Mouse (Mus musculus): ENCODE results near the gene Wdr48. TPM values are rescaled to one million over a fixed set of nuclear protein-coding genes. Genes with fewer than 3 reads are reported as not detected.

The Wdr48 gene
- polyA plus RNA-seq, 1 experiment from 2014 or later: 63.7 TPM

GRCm38 (mm10) chr9:119890692-119891091, 4.0 kb upstream of the Wdr48 start:
- Histone ChIP-seq H3K4me1 (replicated peaks) (peaks cover 4% of the 10 kb centered on the region), H3K4me2 (no peak overlapping the region), H3K36me3 (no peaks in the 10 kb centered on the region), H3K9me3 (no peaks in the 10 kb centered on the region), H3K27me3 (no peaks in the 10 kb centered on the region), H3K4me3 (replicated peaks) (no peak overlapping the region), H3K9ac (replicated peaks) (no peak overlapping the region), H3K27ac (no peak overlapping the region)
- no peak for ATAC-seq (ENCODE audit: insufficient number of reproducible peaks, insufficient read depth, low FRiP score, low TSS enrichment, low read depth)
- 55% methylated on average over 2 of the region's 2 CpGs for WGBS

- no peak overlapping the region for H3K4me3 ChIP-seq (replicated peaks)
- peak overlapping the region; percentile 81; the same call in 1 of the 2 replicates for H3K27ac ChIP-seq
- H3K27me3 ChIP-seq: no peaks in the 10 kb centered on the region
- peaks cover 10% of the 10 kb centered on the region for H3K4me1 ChIP-seq (replicated peaks)
- H3K36me3 ChIP-seq: 0 out of 2 replicates have a peak, but pooled peaks cover 4% of the 10 kb centered on the region
- H3K9me3 ChIP-seq: no peaks in the 10 kb centered on the region
- ATAC-seq (ENCODE audit: insufficient number of reproducible peaks, insufficient read depth, low FRiP score, low TSS enrichment, low read depth): no peak
- H3K4me2 ChIP-seq: 0 out of 2 replicates have a peak overlapping the region, but pooled peaks have one; percentile 89
- WGBS: 78% methylated on average over 5 of the region's 5 CpGs
- no peak overlapping the region for H3K9ac ChIP-seq (replicated peaks)
These were observed 797 bp upstream of the Wdr48 start for GRCm38 (mm10) chr9:119893881-119894280.

- Histone ChIP-seq H3K4me1 (replicated peaks) (peaks cover 10% of the 10 kb centered on the region), H3K27ac (peak overlapping the region; percentile 80; the same call in 1 of the 2 replicates), H3K4me3 (replicated peaks) (peak overlapping the region; percentile 99), H3K4me2 (peak overlapping the region; percentile 89), H3K27me3 (no peaks in the 10 kb centered on the region), H3K36me3 (peaks cover 4% of the 10 kb centered on the region; the same call in 1 of the 2 replicates), H3K9ac (replicated peaks) (peak overlapping the region; percentile 91), H3K9me3 (no peaks in the 10 kb centered on the region)
- under 1% methylated on average over 49 of the region's 71 CpGs for WGBS
- ATAC-seq (ENCODE audit: insufficient number of reproducible peaks, insufficient read depth, low FRiP score, low TSS enrichment, low read depth): peak; percentile 77
These were observed 503 bp downstream of the Wdr48 start for GRCm38 (mm10) chr9:119895040-119895721.

- Histone ChIP-seq H3K9me3 (no peaks in the 10 kb centered on the region), H3K27ac (no peak overlapping the region), H3K4me2 (no peak overlapping the region), H3K36me3 (peaks cover 26% of the 10 kb centered on the region), H3K4me3 (replicated peaks) (no peak overlapping the region), H3K9ac (replicated peaks) (no peak overlapping the region), H3K4me1 (replicated peaks) (peaks cover 10% of the 10 kb centered on the region), H3K27me3 (no peaks in the 10 kb centered on the region)
- no peak for ATAC-seq (ENCODE audit: insufficient number of reproducible peaks, insufficient read depth, low FRiP score, low TSS enrichment, low read depth)
- WGBS: 87% methylated on average over 2 of the region's 2 CpGs
These were observed 4.8 kb downstream of the Wdr48 start for GRCm38 (mm10) chr9:119899446-119899845.

GRCm38 (mm10) chr9:119902410-119903151, 7.9 kb downstream of the Wdr48 start:
- H3K9me3 ChIP-seq: no peaks in the 10 kb centered on the region
- ATAC-seq (ENCODE audit: insufficient number of reproducible peaks, insufficient read depth, low FRiP score, low TSS enrichment, low read depth): no peak
- no peak overlapping the region for H3K9ac ChIP-seq (replicated peaks)
- H3K27ac ChIP-seq: no peak overlapping the region
- H3K36me3 ChIP-seq: peaks cover 55% of the 10 kb centered on the region
- H3K4me1 ChIP-seq (replicated peaks): no peaks in the 10 kb centered on the region
- H3K27me3 ChIP-seq: no peaks in the 10 kb centered on the region
- no peak overlapping the region for H3K4me2 ChIP-seq
- no peak overlapping the region for H3K4me3 ChIP-seq (replicated peaks)
- WGBS: 88% methylated on average over 11 of the region's 12 CpGs

GRCm38 (mm10) chr9:119908708-119909107, 14.0 kb downstream of the Wdr48 start:
- H3K9ac ChIP-seq (replicated peaks): no peak overlapping the region
- H3K27me3 ChIP-seq: no peaks in the 10 kb centered on the region
- 95% methylated on average over 3 of the region's 3 CpGs for WGBS
- H3K36me3 ChIP-seq: peaks cover 96% of the 10 kb centered on the region
- no peak overlapping the region for H3K4me2 ChIP-seq
- no peak overlapping the region for H3K27ac ChIP-seq
- no peak for ATAC-seq (ENCODE audit: insufficient number of reproducible peaks, insufficient read depth, low FRiP score, low TSS enrichment, low read depth)
- no peaks in the 10 kb centered on the region for H3K9me3 ChIP-seq
- no peak overlapping the region for H3K4me3 ChIP-seq (replicated peaks)
- H3K4me1 ChIP-seq (replicated peaks): no peaks in the 10 kb centered on the region

GRCm38 (mm10) chr9:119909931-119910330, 15.3 kb downstream of the Wdr48 start:
- 89% methylated on average over 3 of the region's 3 CpGs for WGBS
- Histone ChIP-seq H3K4me3 (replicated peaks) (no peak overlapping the region), H3K36me3 (peaks cover 96% of the 10 kb centered on the region), H3K9ac (replicated peaks) (no peak overlapping the region), H3K4me2 (no peak overlapping the region), H3K27ac (no peak overlapping the region), H3K4me1 (replicated peaks) (no peaks in the 10 kb centered on the region), H3K9me3 (no peaks in the 10 kb centered on the region), H3K27me3 (no peaks in the 10 kb centered on the region)
- no peak for ATAC-seq (ENCODE audit: insufficient number of reproducible peaks, insufficient read depth, low FRiP score, low TSS enrichment, low read depth)

- Histone ChIP-seq H3K27ac (no peak overlapping the region), H3K9ac (replicated peaks) (no peak overlapping the region), H3K4me2 (no peak overlapping the region), H3K27me3 (no peaks in the 10 kb centered on the region), H3K4me1 (replicated peaks) (no peaks in the 10 kb centered on the region), H3K4me3 (replicated peaks) (no peak overlapping the region), H3K9me3 (no peaks in the 10 kb centered on the region), H3K36me3 (peaks cover 95% of the 10 kb centered on the region)
- ATAC-seq (ENCODE audit: insufficient number of reproducible peaks, insufficient read depth, low FRiP score, low TSS enrichment, low read depth): no peak
- WGBS: 84% methylated on average over 13 of the region's 13 CpGs
These were observed 18.6 kb downstream of the Wdr48 start for GRCm38 (mm10) chr9:119913087-119913838.

GRCm38 (mm10) chr9:119919858-119920257, 25.2 kb downstream of the Wdr48 start:
- ATAC-seq (ENCODE audit: insufficient number of reproducible peaks, insufficient read depth, low FRiP score, low TSS enrichment, low read depth): no peak
- Histone ChIP-seq H3K4me1 (replicated peaks) (no peaks in the 10 kb centered on the region), H3K36me3 (peaks cover 94% of the 10 kb centered on the region), H3K9ac (replicated peaks) (no peak overlapping the region), H3K9me3 (no peaks in the 10 kb centered on the region), H3K4me3 (replicated peaks) (no peak overlapping the region), H3K27ac (no peak overlapping the region), H3K4me2 (no peak overlapping the region), H3K27me3 (no peaks in the 10 kb centered on the region)
- WGBS: 95% methylated on average over 1 of the region's 1 CpGs

- no peak overlapping the region for H3K9ac ChIP-seq (replicated peaks)
- ATAC-seq (ENCODE audit: insufficient number of reproducible peaks, insufficient read depth, low FRiP score, low TSS enrichment, low read depth): no peak
- H3K4me1 ChIP-seq (replicated peaks): no peaks in the 10 kb centered on the region
- WGBS: 94% methylated on average over 4 of the region's 4 CpGs
- no peak overlapping the region for H3K4me3 ChIP-seq (replicated peaks)
- no peaks in the 10 kb centered on the region for H3K9me3 ChIP-seq
- peaks cover 97% of the 10 kb centered on the region for H3K36me3 ChIP-seq
- no peak overlapping the region for H3K4me2 ChIP-seq
- no peak overlapping the region for H3K27ac ChIP-seq
- no peaks in the 10 kb centered on the region for H3K27me3 ChIP-seq
These were observed 28.8 kb downstream of the Wdr48 start for GRCm38 (mm10) chr9:119923462-119923861.

GRCm38 (mm10) chr9:119925120-119925657, 30.5 kb downstream of the Wdr48 start:
- Histone ChIP-seq H3K4me2 (no peak overlapping the region), H3K36me3 (peaks cover 97% of the 10 kb centered on the region), H3K4me1 (replicated peaks) (no peaks in the 10 kb centered on the region), H3K27ac (no peak overlapping the region), H3K9me3 (no peaks in the 10 kb centered on the region), H3K27me3 (no peaks in the 10 kb centered on the region), H3K4me3 (replicated peaks) (no peak overlapping the region), H3K9ac (replicated peaks) (no peak overlapping the region)
- no peak for ATAC-seq (ENCODE audit: insufficient number of reproducible peaks, insufficient read depth, low FRiP score, low TSS enrichment, low read depth)
- 94% methylated on average over 16 of the region's 16 CpGs for WGBS

All from limb, embryonic 12.5 days (tissue).